Mouse (Mus musculus): ENCODE measurements at regions not wholly inside any gene's neighbourhood (a gene's known extent, or its start where the extent isn't known, plus 50 kb on each side); places are given as distances from the start of the nearest gene placed in this dataset.

GRCm38 (mm10) chr19:6639681-6640080, 96.8 kb upstream of the Slc22a12 start:
- TF ChIP-seq CTCF (IDR thresholded peaks at IDR 0.05; ENCODE audit: borderline replicate concordance, control insufficient read depth, extremely low read depth, insufficient read depth, low read length, poor library complexity) (no peak), POLR2A (IDR thresholded peaks at IDR 0.05; ENCODE audit: control insufficient read depth, extremely low read depth, insufficient read depth, low read length, poor library complexity) (no peak)
